Mouse (Mus musculus) embryonic stem cell, embryonic (primary cell): ENCODE data around the gene 1810024B03Rik.

Experiments
- CTCF ChIA-PET, 4 experiments: fragments of 300-600 bp in 2 of 4; fragments of 350-600 bp in 2 of 4; sonication (Branson Sonifier 250); formaldehyde crosslinking; loops; one replicate each; lab custom pipeline; 2022; ENCODE audit warnings: inconsistent platforms in 2 of 4; lab: Charles Lee
- POLR2A ChIA-PET, 4 experiments: fragments of 300-600 bp in 2 of 4; fragments of 350-600 bp in 2 of 4; sonication (Branson Sonifier 250); formaldehyde crosslinking; loops; one replicate each; lab custom pipeline; 2022; ENCODE audit warnings: antibody characterized with exemption in 4 of 4, inconsistent platforms in 1 of 4; lab: Charles Lee

The 1810024B03Rik gene

GRCm38 (mm10) chr2:127207547-127208451 is at the start of gene 1810024B03Rik, which contains the start of gene Snrnp200:
TSS of gene 1810024B03Rik (minus strand) at chr2:127208280.
TSS of gene Snrnp200 (plus strand) at chr2:127208386.
- ChIA-PET CTCF (interaction anchor here in 3 of 4 experiments (0.7 to 1.9 kb wide), 3 partner anchors 25 to 66 kb away, joined by 3 to 5 read pairs (median 4); no protein-coding TSS in a partner anchor), POLR2A (interaction anchor here in 2 of 4 experiments (0.7 to 3.2 kb wide), 25 partner anchors 10 to 534 kb away, joined by 3 to 14 read pairs (median 3); partner anchors contain the start of genes Ciao1 (in 2 of the 2), Stard7 (in 2 of the 2), Tmem127 (in 2 of the 2) and Blvra (in 1 of the 2))

- POLR2A ChIA-PET: interaction anchor here in 2 of 4 experiments (0.8 to 4.2 kb wide), 6 partner anchors 9 to 47 kb away, joined by 3 to 35 read pairs (median 4); partner anchors contain the start of genes 1810024B03Rik (in 1 of the 2), Snrnp200 (in 1 of the 2) and Stard7 (in 1 of the 2)
- CTCF ChIA-PET: interaction anchor here in 1 of 4 experiments (0.6 kb wide), 1 partner anchor 600 kb away, joined by 4 read pairs; no protein-coding TSS in a partner anchor
Measured at GRCm38 (mm10) chr2:127255294-127255693, 47.2 kb upstream of the 1810024B03Rik start.

GRCm38 (mm10) chr2:127254604-127255134 is 46.6 kb upstream of the 1810024B03Rik start:
- ChIA-PET POLR2A (interaction anchor here in 2 of 4 experiments (0.8 to 4.2 kb wide), 7 partner anchors 9 to 184 kb away, joined by 3 to 35 read pairs (median 4); partner anchors contain the start of genes 1810024B03Rik (in 1 of the 2), Blvra (in 1 of the 2), Snrnp200 (in 1 of the 2) and Stard7 (in 1 of the 2)), CTCF (interaction anchor here in 1 of 4 experiments (0.6 kb wide), 2 partner anchors 107 to 601 kb away, joined by 4 to 5 read pairs; no protein-coding TSS in a partner anchor)

- ChIA-PET POLR2A (interaction anchor here in 3 of 4 experiments (0.7 to 2.7 kb wide), 6 partner anchors 12 to 120 kb away, joined by 3 to 23 read pairs (median 3); partner anchors contain the start of gene Stard7 (in 1 of the 3)), CTCF (no interaction called here)
Measured at GRCm38 (mm10) chr2:127252787-127253186, 44.7 kb upstream of the 1810024B03Rik start.

GRCm38 (mm10) chr2:127251880-127252527 is 43.9 kb upstream of the 1810024B03Rik start:
- CTCF ChIA-PET: interaction anchor here in 1 of 4 experiments (0.5 kb wide), 1 partner anchor 252 kb away, joined by 3 read pairs; no protein-coding TSS in a partner anchor

GRCm38 (mm10) chr2:127251457-127251856 is 43.4 kb upstream of the 1810024B03Rik start:
- ChIA-PET POLR2A (interaction anchor here (0.5 to 2.7 kb wide), 16 partner anchors 10 to 405 kb away, joined by 3 to 23 read pairs (median 4); partner anchors contain the start of genes Stard7 (in 2 of the 4), Blvra (in 1 of the 4) and Mal (in 1 of the 4)), CTCF (interaction anchor here in 1 of 4 experiments (0.5 kb wide), 1 partner anchor 252 kb away, joined by 3 read pairs; no protein-coding TSS in a partner anchor)

More at GRCm38 (mm10) chr2:127251880-127252527, 43.9 kb upstream of the 1810024B03Rik start:
- POLR2A ChIA-PET: interaction anchor here (0.5 to 2.7 kb wide), 16 partner anchors 10 to 404 kb away, joined by 3 to 23 read pairs (median 4); partner anchors contain the start of genes Stard7 (in 2 of the 4), Blvra (in 1 of the 4) and Mal (in 1 of the 4)

GRCm38 (mm10) chr2:127250291-127251008 is 42.4 kb upstream of the 1810024B03Rik start:
- CTCF ChIA-PET: no interaction called here
- POLR2A ChIA-PET: interaction anchor here in 2 of 4 experiments (0.6 to 2.7 kb wide), 7 partner anchors 9 to 245 kb away, joined by 3 to 23 read pairs (median 6); partner anchors contain the start of genes Stard7 (in 2 of the 2) and Blvra (in 1 of the 2)

- ChIA-PET CTCF (interaction anchor here in 2 of 4 experiments (0.6 to 2.0 kb wide), 7 partner anchors 20 to 108 kb away, joined by 3 to 10 read pairs (median 4); no protein-coding TSS in a partner anchor), POLR2A (interaction anchor here in 3 of 4 experiments (0.7 to 3.4 kb wide), 31 partner anchors 8 to 541 kb away, joined by 3 to 69 read pairs (median 5); partner anchors contain the start of genes Stard7 (in 3 of the 3), 1810024B03Rik (in 2 of the 3), Blvra (in 2 of the 3) and Dusp2 (in 2 of the 3))
Measured at GRCm38 (mm10) chr2:127248334-127249004, 40.4 kb upstream of the 1810024B03Rik start.

- CTCF ChIA-PET: interaction anchor here in 2 of 4 experiments (0.6 to 2.0 kb wide), 7 partner anchors 22 to 339 kb away, joined by 3 to 10 read pairs (median 5); partner anchors contain the start of genes Mrps5 (in 1 of the 2) and Zfp661 (in 1 of the 2)
- POLR2A ChIA-PET: interaction anchor here in 3 of 4 experiments (0.7 to 3.4 kb wide), 39 partner anchors 8 to 586 kb away, joined by 3 to 69 read pairs (median 5); partner anchors contain the start of genes Blvra (in 3 of the 3), Stard7 (in 3 of the 3), 1810024B03Rik (in 2 of the 3) and Dusp2 (in 2 of the 3)
Measured at GRCm38 (mm10) chr2:127247592-127248333, 39.7 kb upstream of the 1810024B03Rik start, which contains the start of the genes Ciao1 and Tmem127. TSS of gene Ciao1 (minus strand) at chr2:127247816. TSS of gene Tmem127 (plus strand) at chr2:127247908.

GRCm38 (mm10) chr2:127240065-127240464 is 32.0 kb upstream of the 1810024B03Rik start:
- ChIA-PET POLR2A (interaction anchor here in 3 of 4 experiments (0.6 to 1.8 kb wide), 5 partner anchors 8 to 1379 kb away, joined by 3 to 6 read pairs (median 4); partner anchors contain the start of genes Ciao1 (in 1 of the 3) and Tmem127 (in 1 of the 3)), CTCF (no interaction called here)

GRCm38 (mm10) chr2:127237897-127238610 is 30.0 kb upstream of the 1810024B03Rik start:
- ChIA-PET POLR2A (interaction anchor here in 2 of 4 experiments (0.6 to 2.8 kb wide), 11 partner anchors 8 to 27 kb away, joined by 3 to 14 read pairs (median 5); partner anchors contain the start of genes Ciao1 (in 2 of the 2) and Tmem127 (in 1 of the 2)), CTCF (interaction anchor here in 1 of 4 experiments (0.5 kb wide), 1 partner anchor 1660 kb away, joined by 10 read pairs; no protein-coding TSS in a partner anchor)

- CTCF ChIA-PET: interaction anchor here in 1 of 4 experiments (0.6 to 0.7 kb wide), 2 partner anchors 205 to 282 kb away, joined by 3 read pairs; no protein-coding TSS in a partner anchor
- POLR2A ChIA-PET: interaction anchor here in 3 of 4 experiments (0.6 to 7.7 kb wide), 7 partner anchors 9 to 22 kb away, joined by 3 to 60 read pairs (median 5); partner anchors contain the start of genes Ciao1 (in 1 of the 3) and Tmem127 (in 1 of the 3)
Measured at GRCm38 (mm10) chr2:127225261-127225660, 17.2 kb upstream of the 1810024B03Rik start.

- ChIA-PET POLR2A (interaction anchor here in 1 of 4 experiments (0.9 to 1.6 kb wide), 3 partner anchors 8 to 9 kb away, joined by 3 to 6 read pairs (median 3); no protein-coding TSS in a partner anchor), CTCF (no interaction called here)
Measured at GRCm38 (mm10) chr2:127217746-127218145, 9.7 kb upstream of the 1810024B03Rik start.
